Mouse (Mus musculus) hindbrain, postnatal 0 days (tissue): ENCODE measurements around the gene Olfr93. TPM values are rescaled to one million over a fixed set of nuclear protein-coding genes. Genes with fewer than 3 reads are reported as not detected.

Experiments used
- ATAC-seq: fragments of 200-750 bp; cut with Nextera tagmentation; 2 replicates; pipeline ENCODE4 v1.8.0; 2017; ENCODE audit warnings: mild to moderate bottlenecking, moderate TSS enrichment, moderate library complexity
- DNase-seq: peaks from one replicate; pipeline ENCODE4 v3.0.0-alpha.2; 2015; ENCODE audit warnings: low spot score
- H3K27ac ChIP-seq: fragments of 300-500 bp; sonication (generic); 2 replicates; pipeline ENCODE4 v1.5.1; 2014; ENCODE audit warnings: mild to moderate bottlenecking
- H3K27me3 ChIP-seq: fragments of 300-500 bp; sonication (generic); 2 replicates; pipeline ENCODE4 v1.6.1; 2014; ENCODE audit warnings: low read length, mixed read lengths; ENCODE audit not compliant: insufficient read depth
- H3K36me3 ChIP-seq: fragments of 300-500 bp; sonication (generic); 2 replicates; pipeline ENCODE4 v1.6.1; 2014; ENCODE audit warnings: low read length, mixed read lengths; ENCODE audit not compliant: insufficient read depth
- H3K4me1 ChIP-seq: fragments of 300-500 bp; sonication (generic); 2 replicates; pipeline ENCODE4 v1.6.1; 2014; ENCODE audit warnings: antibody characterized with exemption, low read length, mixed read lengths; ENCODE audit not compliant: insufficient read depth
- H3K4me2 ChIP-seq: fragments of 300-500 bp; sonication (generic); 2 replicates; pipeline ENCODE4 v1.6.1; 2014; ENCODE audit warnings: low read depth, mild to moderate bottlenecking, low read length, moderate library complexity, mixed read lengths
- H3K4me3 ChIP-seq: fragments of 300-500 bp; sonication (generic); 2 replicates; pipeline ENCODE4 v1.5.1; 2014; ENCODE audit warnings: low read length
- H3K9ac ChIP-seq: fragments of 300-500 bp; sonication (generic); replicated peaks from 2 replicates; pipeline ENCODE4 v1.6.1; 2014; ENCODE audit warnings: mild to moderate bottlenecking, low read length, moderate library complexity, mixed read lengths
- H3K9me3 ChIP-seq: fragments of 300-500 bp; sonication (generic); 2 replicates; pipeline ENCODE4 v1.6.1; 2016; ENCODE audit warnings: low read length, mixed read lengths
- CTCF ChIP-seq: IDR thresholded peaks from 2 replicates; pipeline ENCODE4 v1.5.1; 2016; ENCODE audit warnings: antibody characterized with exemption, control low read depth, low read depth
- WGBS: fragments of 180-500 bp; shearing (Covaris S2); extraction: QIAGEN DNeasy Blood & Tissue Kit; methylation state at CpG from one replicate; pipeline ENCODE4 v1.1.7; 2014; 5-methylcytosine and 5-hydroxymethylcytosine counted together
- polyA plus RNA-seq: library from polyadenylated mRNA; unstranded; fragments of >200 nt; fragmentation: Nextera tagmentation; extraction: Ambion mirVana; gene quantifications from 2 replicates; pipeline ENCODE4 v1.2.1, GENCODE M21; 2015
- total RNA-seq: library from RNA; depleted of rRNA; stranded (reverse); fragments of >200 nt; gene quantifications from 2 replicates; pipeline ENCODE4 v1.2.3, GENCODE M21; 2014; rRNA removed

Gene Olfr93
- total and polyA plus RNA-seq, 2 experiments from 2014 or later, result not detected

DNA sequence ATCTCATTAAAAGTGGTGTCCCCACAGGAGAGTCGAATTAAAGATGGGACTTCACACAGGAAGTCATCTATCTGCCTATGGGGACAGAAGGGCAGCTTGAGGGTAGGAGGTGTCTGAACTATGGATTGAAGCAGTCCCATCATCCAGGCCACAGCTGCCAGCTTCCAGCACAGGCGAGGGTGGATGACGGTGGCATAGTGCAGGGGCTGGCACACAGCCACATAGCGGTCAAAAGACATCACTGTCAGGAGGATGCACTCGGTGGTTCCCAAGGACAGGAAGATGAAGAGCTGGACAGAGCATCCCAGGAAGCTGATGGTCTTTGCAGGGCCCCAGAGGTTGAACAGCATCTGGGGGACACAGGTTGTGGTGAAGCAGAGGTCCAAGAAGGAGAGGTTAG is 68.0 kb downstream of the Olfr93 start:
- H3K4me2 ChIP-seq, result no peak overlapping the region
- H3K27ac ChIP-seq, result no peak overlapping the region
- H3K9me3 ChIP-seq, result no peaks in the 10 kb centered on the region
- TF ChIP-seq CTCF, result no peak
- H3K4me1 ChIP-seq, result no peaks in the 10 kb centered on the region
- H3K36me3 ChIP-seq, result no peaks in the 10 kb centered on the region
- WGBS, result 56% methylated on average over 5 of the region's 5 CpGs
- no peaks in the 10 kb centered on the region for H3K27me3 ChIP-seq
- peak; percentile 41 for DNase-seq
- H3K4me3 ChIP-seq, result no peak overlapping the region
- ATAC-seq, result peak; percentile 74
- no peak overlapping the region for H3K9ac ChIP-seq

DNA sequence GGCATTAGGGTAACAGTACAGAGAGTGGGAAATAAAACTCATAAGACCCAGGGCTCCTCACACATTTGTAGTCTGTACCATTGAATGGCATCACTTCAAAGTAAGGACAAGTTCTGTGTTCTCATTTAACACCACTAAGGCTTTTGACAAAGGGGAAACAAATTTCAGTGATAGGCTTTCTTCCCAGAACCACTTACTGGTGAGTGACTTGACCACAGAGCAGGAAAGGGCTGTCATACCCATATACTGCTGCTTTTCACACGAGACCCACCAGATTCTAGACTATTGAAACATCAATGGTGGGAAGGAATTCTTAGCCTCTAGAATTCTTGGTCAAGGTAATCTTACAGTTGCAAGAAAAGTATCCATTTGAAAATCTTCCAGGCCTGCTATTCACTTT is 69.1 kb downstream of the Olfr93 start:
- H3K27me3 ChIP-seq, result no peaks in the 10 kb centered on the region
- 82% methylated on average over 1 of the region's 1 CpGs for WGBS
- TF ChIP-seq CTCF, result no peak
- no peak overlapping the region for H3K27ac ChIP-seq
- no peaks in the 10 kb centered on the region for H3K36me3 ChIP-seq
- no peaks in the 10 kb centered on the region for H3K4me1 ChIP-seq
- H3K9me3 ChIP-seq, result no peaks in the 10 kb centered on the region
- no peak overlapping the region for H3K9ac ChIP-seq
- H3K4me2 ChIP-seq, result no peak overlapping the region
- no peak for DNase-seq
- no peak overlapping the region for H3K4me3 ChIP-seq
- no peak for ATAC-seq

Other genes with a start within 250 kb of the Olfr93 start
- 4.2 and 6.1 TPM in 2 replicates for gene Rnf39, start 218.6 kb downstream of the Olfr93 start, total RNA-seq
- 2.5 and 3.6 TPM in 2 replicates for gene Rnf39, start 218.6 kb downstream of the Olfr93 start, polyA plus RNA-seq
- 28.4 and 28.5 TPM in 2 replicates for gene Ppp1r11, start 209.8 kb downstream of the Olfr93 start, total RNA-seq
- 143 and 145 TPM in 2 replicates for gene Ppp1r11, start 209.8 kb downstream of the Olfr93 start, polyA plus RNA-seq
- gene Znrd1, start 202.9 kb downstream of the Olfr93 start, total RNA-seq, result 45.0 and 52.7 TPM in 2 replicates
- 49.3 and 51.2 TPM in 2 replicates for gene Znrd1, start 202.9 kb downstream of the Olfr93 start, polyA plus RNA-seq
- 1.3 and 3.2 TPM in 2 replicates for gene Znrd1as, start 202.9 kb downstream of the Olfr93 start, total RNA-seq
- 3.4 and 4.0 TPM in 2 replicates for gene Znrd1as, start 202.9 kb downstream of the Olfr93 start, polyA plus RNA-seq
- gene 2410137M14Rik, start 180.3 kb downstream of the Olfr93 start, total RNA-seq, result not detected in 2 replicates
- gene 2410137M14Rik, start 180.3 kb downstream of the Olfr93 start, polyA plus RNA-seq, result 0.23 and 0.26 TPM in 2 replicates
- 0.97 and 2.5 TPM in 2 replicates for gene H2-M5, start 172.0 kb downstream of the Olfr93 start, total RNA-seq
- 1.1 and 1.9 TPM in 2 replicates for gene H2-M5, start 172.0 kb downstream of the Olfr93 start, polyA plus RNA-seq
- 118 and 137 TPM in 2 replicates for gene Zfp57, start 160.3 kb downstream of the Olfr93 start, total RNA-seq
- gene Zfp57, start 160.3 kb downstream of the Olfr93 start, polyA plus RNA-seq, result 118 and 129 TPM in 2 replicates
- gene Mog, start 138.1 kb downstream of the Olfr93 start, total RNA-seq, result 0.52 TPM in 1 of 2 replicates, not detected in the other
- 1.5 and 1.7 TPM in 2 replicates for gene Mog, start 138.1 kb downstream of the Olfr93 start, polyA plus RNA-seq
- 519 and 527 TPM in 2 replicates for gene Gabbr1, start 115.5 kb downstream of the Olfr93 start, total RNA-seq
- 93.4 and 98.3 TPM in 2 replicates for gene Gabbr1, start 115.5 kb downstream of the Olfr93 start, polyA plus RNA-seq
- gene Olfr90, start 73.0 kb downstream of the Olfr93 start, total RNA-seq, result not detected in 2 replicates
- gene Olfr90, start 73.0 kb downstream of the Olfr93 start, polyA plus RNA-seq, result not detected in 2 replicates
- not detected in 2 replicates for gene Olfr91, start 63.2 kb downstream of the Olfr93 start, total RNA-seq
- 0.06 TPM in 1 of 2 replicates, not detected in the other for gene Olfr91, start 63.2 kb downstream of the Olfr93 start, polyA plus RNA-seq
- gene Olfr92, start 41.4 kb downstream of the Olfr93 start, total RNA-seq, result not detected in 2 replicates
- not detected in 2 replicates for gene Olfr92, start 41.4 kb downstream of the Olfr93 start, polyA plus RNA-seq
- not detected in 2 replicates for gene Ubd, start 32.4 kb upstream of the Olfr93 start, total RNA-seq
- gene Ubd, start 32.4 kb upstream of the Olfr93 start, polyA plus RNA-seq, result not detected in 2 replicates
- 0.58 and 1.3 TPM in 2 replicates for gene Olfr94, start 39.5 kb upstream of the Olfr93 start, total RNA-seq
- 0.14 TPM in 1 of 2 replicates, not detected in the other for gene Olfr94, start 39.5 kb upstream of the Olfr93 start, polyA plus RNA-seq
- gene Olfr95, start 51.6 kb upstream of the Olfr93 start, total RNA-seq, result 0.37 TPM in 1 of 2 replicates, not detected in the other
- 0.03 and 0.04 TPM in 2 replicates for gene Olfr95, start 51.6 kb upstream of the Olfr93 start, polyA plus RNA-seq
- not detected in 2 replicates for gene Olfr96, start 58.7 kb upstream of the Olfr93 start, total RNA-seq
- not detected in 2 replicates for gene Olfr96, start 58.7 kb upstream of the Olfr93 start, polyA plus RNA-seq
- gene Olfr97, start 75.8 kb upstream of the Olfr93 start, total RNA-seq, result not detected in 2 replicates
- not detected in 2 replicates for gene Olfr97, start 75.8 kb upstream of the Olfr93 start, polyA plus RNA-seq
- not detected in 2 replicates for gene Olfr98, start 102.3 kb upstream of the Olfr93 start, total RNA-seq
- not detected in 2 replicates for gene Olfr98, start 102.3 kb upstream of the Olfr93 start, polyA plus RNA-seq
- 0.63 and 2.5 TPM in 2 replicates for gene H2-M3, start 108.7 kb upstream of the Olfr93 start, total RNA-seq
- gene H2-M3, start 108.7 kb upstream of the Olfr93 start, polyA plus RNA-seq, result 1.9 and 2.7 TPM in 2 replicates
- gene Olfr99, start 122.0 kb upstream of the Olfr93 start, total RNA-seq, result not detected in 2 replicates
- not detected in 2 replicates for gene Olfr99, start 122.0 kb upstream of the Olfr93 start, polyA plus RNA-seq
- gene Olfr101, start 142.8 kb upstream of the Olfr93 start, total RNA-seq, result not detected in 2 replicates
- gene Olfr101, start 142.8 kb upstream of the Olfr93 start, polyA plus RNA-seq, result not detected in 2 replicates
- gene Olfr102, start 155.6 kb upstream of the Olfr93 start, total RNA-seq, result not detected in 2 replicates
- not detected in 2 replicates for gene Olfr102, start 155.6 kb upstream of the Olfr93 start, polyA plus RNA-seq
- gene Olfr103, start 178.2 kb upstream of the Olfr93 start, total RNA-seq, result not detected in 2 replicates
- gene Olfr103, start 178.2 kb upstream of the Olfr93 start, polyA plus RNA-seq, result not detected in 2 replicates
- gene Olfr104-ps, start 198.1 kb upstream of the Olfr93 start, total RNA-seq, result not detected in 2 replicates
- gene Olfr104-ps, start 198.1 kb upstream of the Olfr93 start, polyA plus RNA-seq, result not detected in 2 replicates
- not detected in 2 replicates for gene Olfr105-ps, start 217.5 kb upstream of the Olfr93 start, total RNA-seq
- gene Olfr105-ps, start 217.5 kb upstream of the Olfr93 start, polyA plus RNA-seq, result not detected in 2 replicates
- gene Olfr106-ps, start 228.9 kb upstream of the Olfr93 start, total RNA-seq, result not detected in 2 replicates
- gene Olfr106-ps, start 228.9 kb upstream of the Olfr93 start, polyA plus RNA-seq, result not detected in 2 replicates
- not detected in 2 replicates for gene Olfr107, start 237.7 kb upstream of the Olfr93 start, total RNA-seq
- gene Olfr107, start 237.7 kb upstream of the Olfr93 start, polyA plus RNA-seq, result not detected in 2 replicates